Mouse (Mus musculus): ENCODE measurements around the gene Tpcn1. TPM values are rescaled to one million over a fixed set of nuclear protein-coding genes. Genes with fewer than 3 reads are reported as not detected.

Tpcn1 gene
- polyA plus RNA-seq, 1 experiment from 2014 or later: 30.6 TPM

- 89% methylated on average over 10 of the region's 10 CpGs for WGBS
- H3K27me3 ChIP-seq (ENCODE audit: insufficient read depth, low read length): no peaks in the 10 kb centered on the region
- H3K36me3 ChIP-seq (ENCODE audit: insufficient read depth, low read length): peaks cover 80% of the 10 kb centered on the region
- H3K4me2 ChIP-seq (replicated peaks; ENCODE audit: low read depth, low read length): no peak overlapping the region
- no peaks in the 10 kb centered on the region for H3K4me1 ChIP-seq (ENCODE audit: insufficient read depth, low read length)
- H3K4me3 ChIP-seq (ENCODE audit: low read length): no peak overlapping the region
- no peaks in the 10 kb centered on the region for H3K9me3 ChIP-seq (ENCODE audit: low read length)
- no peak overlapping the region for H3K27ac ChIP-seq (ENCODE audit: low read length)
- ATAC-seq (ENCODE audit: low FRiP score, low TSS enrichment): no peak
- no peak overlapping the region; the same call in 1 of the 2 replicates for H3K9ac ChIP-seq (replicated peaks; ENCODE audit: low read length)
Measured at GRCm38 (mm10) chr5:120624427-120624826, 36.0 kb upstream of the Tpcn1 start.

DNA sequence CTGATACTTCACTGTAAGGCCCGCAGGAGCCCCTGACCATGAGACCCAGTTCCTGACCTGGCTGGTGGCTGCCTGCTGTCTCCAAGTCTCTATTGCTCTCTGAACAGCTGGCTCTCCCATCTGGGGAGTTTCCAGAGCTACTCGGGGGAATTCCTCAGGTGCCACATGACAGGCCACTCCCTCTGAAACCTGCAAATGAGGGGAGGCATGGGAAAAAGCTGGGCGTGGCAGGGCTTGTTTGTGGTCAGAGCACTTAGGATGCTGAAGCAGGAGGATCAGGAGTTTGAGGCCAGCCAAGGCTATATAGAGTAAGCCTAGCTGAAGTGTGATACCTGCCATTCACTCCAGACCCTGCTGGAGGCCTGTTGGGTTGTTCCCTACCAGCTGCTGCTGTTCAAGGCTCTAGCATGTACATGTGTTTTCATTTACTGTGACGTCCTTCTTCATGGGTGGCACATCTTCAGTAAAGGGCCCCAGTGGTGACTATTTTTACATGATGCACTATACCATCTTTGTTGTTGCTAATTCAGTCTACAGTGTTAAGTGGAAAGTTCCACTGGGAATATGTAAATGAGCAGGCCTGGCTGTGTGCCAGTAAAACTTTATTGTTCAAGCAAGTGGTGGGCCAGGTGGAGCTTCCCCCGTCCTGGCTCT, 33.9 kb upstream of the Tpcn1 start:
- H3K9me3 ChIP-seq (ENCODE audit: low read length): no peaks in the 10 kb centered on the region
- H3K27ac ChIP-seq (ENCODE audit: low read length): no peak overlapping the region
- 75% methylated on average over 5 of the region's 5 CpGs for WGBS
- H3K27me3 ChIP-seq (ENCODE audit: insufficient read depth, low read length): no peaks in the 10 kb centered on the region
- no peak overlapping the region for H3K9ac ChIP-seq (replicated peaks; ENCODE audit: low read length)
- H3K4me1 ChIP-seq (ENCODE audit: insufficient read depth, low read length): no peaks in the 10 kb centered on the region
- H3K4me3 ChIP-seq (ENCODE audit: low read length): no peak overlapping the region
- H3K4me2 ChIP-seq (replicated peaks; ENCODE audit: low read depth, low read length): no peak overlapping the region
- peaks cover 90% of the 10 kb centered on the region for H3K36me3 ChIP-seq (ENCODE audit: insufficient read depth, low read length)
- ATAC-seq (ENCODE audit: low FRiP score, low TSS enrichment): no peak

- H3K9ac ChIP-seq (replicated peaks; ENCODE audit: low read length): no peak overlapping the region
- no peaks in the 10 kb centered on the region for H3K4me1 ChIP-seq (ENCODE audit: insufficient read depth, low read length)
- no peak for ATAC-seq (ENCODE audit: low FRiP score, low TSS enrichment)
- H3K27me3 ChIP-seq (ENCODE audit: insufficient read depth, low read length): no peaks in the 10 kb centered on the region
- 85% methylated on average over 10 of the region's 10 CpGs for WGBS
- no peaks in the 10 kb centered on the region for H3K9me3 ChIP-seq (ENCODE audit: low read length)
- no peak overlapping the region for H3K4me2 ChIP-seq (replicated peaks; ENCODE audit: low read depth, low read length)
- H3K27ac ChIP-seq (ENCODE audit: low read length): no peak overlapping the region
- peaks cover 89% of the 10 kb centered on the region for H3K36me3 ChIP-seq (ENCODE audit: insufficient read depth, low read length)
- no peak overlapping the region for H3K4me3 ChIP-seq (ENCODE audit: low read length)
Measured at GRCm38 (mm10) chr5:120621846-120622197, 33.3 kb upstream of the Tpcn1 start.

GRCm38 (mm10) chr5:120621078-120621765, 32.7 kb upstream of the Tpcn1 start:
- Histone ChIP-seq H3K27ac (ENCODE audit: low read length) (no peak overlapping the region), H3K4me1 (ENCODE audit: insufficient read depth, low read length) (no peaks in the 10 kb centered on the region), H3K4me2 (replicated peaks; ENCODE audit: low read depth, low read length) (no peak overlapping the region), H3K27me3 (ENCODE audit: insufficient read depth, low read length) (no peaks in the 10 kb centered on the region), H3K36me3 (ENCODE audit: insufficient read depth, low read length) (peaks cover 91% of the 10 kb centered on the region), H3K4me3 (ENCODE audit: low read length) (no peak overlapping the region), H3K9me3 (ENCODE audit: low read length) (no peaks in the 10 kb centered on the region), H3K9ac (replicated peaks; ENCODE audit: low read length) (no peak overlapping the region)
- peak; percentile 40; the same call in 1 of the 2 replicates for ATAC-seq (ENCODE audit: low FRiP score, low TSS enrichment)
- 78% methylated on average over 23 of the region's 23 CpGs for WGBS

DNA sequence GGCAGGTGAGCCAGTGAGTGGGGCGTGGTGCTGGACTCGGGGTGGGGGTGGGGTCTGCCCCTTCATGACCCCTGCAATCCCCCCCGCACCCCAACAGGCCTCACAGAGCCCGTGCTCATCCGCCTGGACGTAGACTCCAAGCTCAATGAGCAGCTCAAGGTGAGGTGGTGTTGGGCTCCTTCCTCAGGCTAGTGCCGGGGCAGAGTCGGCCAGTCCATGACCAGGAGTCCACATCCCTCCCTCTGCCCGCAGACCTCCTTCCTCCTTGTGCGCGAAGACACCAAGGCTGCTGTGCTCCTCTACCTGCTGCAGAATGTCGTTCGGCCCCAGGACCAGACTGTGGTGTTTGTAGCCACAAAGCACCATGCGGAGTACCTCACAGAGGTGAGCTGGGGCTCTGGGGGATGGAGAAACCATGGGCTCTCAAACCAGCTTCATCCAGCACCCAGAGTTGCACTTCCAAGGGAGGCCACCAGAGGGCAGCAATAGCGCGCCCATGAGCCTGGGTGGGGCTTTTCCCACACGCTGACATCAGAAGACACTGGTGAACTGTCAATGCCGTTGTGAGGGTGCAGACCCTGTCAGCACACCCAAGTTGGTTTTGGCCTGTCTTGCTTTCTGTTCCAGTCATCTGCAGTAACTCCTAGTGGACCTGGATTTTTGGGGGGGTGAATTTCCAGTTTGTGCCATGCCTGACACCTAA, 32.1 kb upstream of the Tpcn1 start:
- peaks cover 89% of the 10 kb centered on the region for H3K36me3 ChIP-seq (ENCODE audit: insufficient read depth, low read length)
- no peak overlapping the region for H3K27ac ChIP-seq (ENCODE audit: low read length)

GRCm38 (mm10) chr5:120619201-120619600, 30.7 kb upstream of the Tpcn1 start:
- Histone ChIP-seq H3K9me3 (ENCODE audit: low read length) (peaks cover 4% of the 10 kb centered on the region; the same call in 1 of the 2 replicates), H3K27ac (ENCODE audit: low read length) (no peak overlapping the region), H3K27me3 (ENCODE audit: insufficient read depth, low read length) (no peaks in the 10 kb centered on the region), H3K4me3 (ENCODE audit: low read length) (no peak overlapping the region), H3K36me3 (ENCODE audit: insufficient read depth, low read length) (peaks cover 76% of the 10 kb centered on the region), H3K4me2 (replicated peaks; ENCODE audit: low read depth, low read length) (no peak overlapping the region), H3K9ac (replicated peaks; ENCODE audit: low read length) (no peak overlapping the region), H3K4me1 (ENCODE audit: insufficient read depth, low read length) (peaks cover under 1% of the 10 kb centered on the region; the same call in 1 of the 2 replicates)
- WGBS: 12% methylated on average over 5 of the region's 5 CpGs
- ATAC-seq (ENCODE audit: low FRiP score, low TSS enrichment): no peak

More for the DNA sequence above, 32.1 kb upstream of the Tpcn1 start:
- H3K27me3 ChIP-seq (ENCODE audit: insufficient read depth, low read length): no peaks in the 10 kb centered on the region
- H3K4me2 ChIP-seq (replicated peaks; ENCODE audit: low read depth, low read length): no peak overlapping the region
- H3K9me3 ChIP-seq (ENCODE audit: low read length): peaks cover 4% of the 10 kb centered on the region; the same call in 1 of the 2 replicates
- WGBS: 68% methylated on average over 18 of the region's 18 CpGs
- ATAC-seq (ENCODE audit: low FRiP score, low TSS enrichment): no peak
- no peaks in the 10 kb centered on the region for H3K4me1 ChIP-seq (ENCODE audit: insufficient read depth, low read length)
- H3K4me3 ChIP-seq (ENCODE audit: low read length): no peak overlapping the region
- H3K9ac ChIP-seq (replicated peaks; ENCODE audit: low read length): no peak overlapping the region

DNA sequence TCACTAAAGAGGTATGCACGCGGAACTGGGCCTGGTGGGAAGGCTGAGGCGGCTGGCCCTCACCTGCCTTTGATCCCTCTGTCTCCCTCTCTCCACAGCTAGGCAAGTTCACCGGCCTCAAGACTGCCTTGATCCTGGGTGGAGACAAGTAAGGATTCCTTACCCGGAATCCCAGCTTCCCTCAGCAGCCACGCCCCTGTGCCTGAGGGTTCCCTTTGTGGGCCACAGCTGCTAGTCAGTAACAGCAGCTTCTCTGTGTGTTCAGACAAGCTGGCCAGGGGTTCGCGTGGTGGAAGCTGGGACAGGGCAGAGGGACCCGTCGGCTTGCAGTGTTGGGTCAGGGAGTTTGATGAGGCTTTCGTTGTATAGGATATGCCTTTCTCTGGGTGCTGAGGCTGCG, 30.3 kb upstream of the Tpcn1 start:
- WGBS: 85% methylated on average over 12 of the region's 12 CpGs
- no peaks in the 10 kb centered on the region for H3K27me3 ChIP-seq (ENCODE audit: insufficient read depth, low read length)
- H3K4me3 ChIP-seq (ENCODE audit: low read length): no peak overlapping the region
- no peak overlapping the region for H3K9ac ChIP-seq (replicated peaks; ENCODE audit: low read length)
- H3K4me1 ChIP-seq (ENCODE audit: insufficient read depth, low read length): peaks cover 5% of the 10 kb centered on the region; the same call in 1 of the 2 replicates
- no peak for ATAC-seq (ENCODE audit: low FRiP score, low TSS enrichment)
- peaks cover 71% of the 10 kb centered on the region for H3K36me3 ChIP-seq (ENCODE audit: insufficient read depth, low read length)
- H3K9me3 ChIP-seq (ENCODE audit: low read length): peaks cover 4% of the 10 kb centered on the region; the same call in 1 of the 2 replicates
- H3K27ac ChIP-seq (ENCODE audit: low read length): no peak overlapping the region
- H3K4me2 ChIP-seq (replicated peaks; ENCODE audit: low read depth, low read length): no peak overlapping the region

GRCm38 (mm10) chr5:120615903-120616302, 27.4 kb upstream of the Tpcn1 start:
- peaks cover 46% of the 10 kb centered on the region for H3K36me3 ChIP-seq (ENCODE audit: insufficient read depth, low read length)
- no peak overlapping the region for H3K27ac ChIP-seq (ENCODE audit: low read length)
- ATAC-seq (ENCODE audit: low FRiP score, low TSS enrichment): no peak
- no peak overlapping the region for H3K9ac ChIP-seq (replicated peaks; ENCODE audit: low read length)
- H3K9me3 ChIP-seq (ENCODE audit: low read length): peaks cover 4% of the 10 kb centered on the region; the same call in 1 of the 2 replicates
- H3K4me1 ChIP-seq (ENCODE audit: insufficient read depth, low read length): peaks cover 14% of the 10 kb centered on the region
- 94% methylated on average over 4 of the region's 4 CpGs for WGBS
- no peak overlapping the region for H3K4me3 ChIP-seq (ENCODE audit: low read length)
- H3K4me2 ChIP-seq (replicated peaks; ENCODE audit: low read depth, low read length): no peak overlapping the region
- H3K27me3 ChIP-seq (ENCODE audit: insufficient read depth, low read length): no peaks in the 10 kb centered on the region

- Histone ChIP-seq H3K27me3 (ENCODE audit: insufficient read depth, low read length) (no peaks in the 10 kb centered on the region), H3K9me3 (ENCODE audit: low read length) (peaks cover 4% of the 10 kb centered on the region; the same call in 1 of the 2 replicates), H3K4me1 (ENCODE audit: insufficient read depth, low read length) (peaks cover 14% of the 10 kb centered on the region), H3K27ac (ENCODE audit: low read length) (peak overlapping the region; percentile 89), H3K9ac (replicated peaks; ENCODE audit: low read length) (peak overlapping the region; percentile 77), H3K36me3 (ENCODE audit: insufficient read depth, low read length) (peaks cover 20% of the 10 kb centered on the region), H3K4me2 (replicated peaks; ENCODE audit: low read depth, low read length) (peak overlapping the region; percentile 94), H3K4me3 (ENCODE audit: low read length) (peak overlapping the region; percentile 74)
- ATAC-seq (ENCODE audit: low FRiP score, low TSS enrichment): peak; percentile 94
- WGBS: under 1% methylated on average over 69 of the region's 69 CpGs
Measured at GRCm38 (mm10) chr5:120612822-120613604, 24.5 kb upstream of the Tpcn1 start.

All from kidney, embryonic 16.5 days (tissue).